Mouse (Mus musculus): ENCODE results near the gene Rgs17. TPM values are rescaled to one million over a fixed set of nuclear protein-coding genes. Genes with fewer than 3 reads are reported as not detected.

Rgs17 gene
- polyA plus RNA-seq (2012; rRNA removed) = 1.5 TPM in 2 replicates

DNA sequence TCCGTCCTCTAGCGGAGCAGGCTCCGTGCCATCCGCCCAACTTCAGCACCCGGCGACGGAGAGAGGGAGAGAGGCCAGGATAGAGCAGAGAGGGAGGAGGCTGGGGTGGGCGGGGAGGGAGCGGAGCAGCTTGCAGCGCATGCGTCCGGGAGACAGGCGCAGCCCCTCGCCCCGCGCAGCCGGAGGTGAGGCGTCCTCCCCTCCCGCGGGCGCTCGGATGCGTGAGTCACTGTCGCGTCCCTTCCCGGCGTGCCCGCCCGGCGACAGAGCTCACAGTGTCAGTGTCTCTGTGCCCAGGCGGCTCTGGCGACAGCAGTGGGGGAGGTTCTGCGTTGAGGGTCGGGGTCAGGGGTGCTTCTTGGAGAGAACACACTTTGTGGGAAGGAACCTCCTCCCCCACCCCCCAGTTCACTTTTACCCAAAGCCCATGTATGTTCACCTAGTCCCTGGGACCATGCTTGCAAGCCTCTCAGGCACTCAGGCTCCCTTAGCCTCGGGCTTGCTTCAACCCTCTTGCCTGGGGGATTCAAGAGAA, at the start of gene Rgs17:
Gene Rgs17, minus strand, starts transcription at position 107 of the 535 bp plus-strand sequence.

DNA sequence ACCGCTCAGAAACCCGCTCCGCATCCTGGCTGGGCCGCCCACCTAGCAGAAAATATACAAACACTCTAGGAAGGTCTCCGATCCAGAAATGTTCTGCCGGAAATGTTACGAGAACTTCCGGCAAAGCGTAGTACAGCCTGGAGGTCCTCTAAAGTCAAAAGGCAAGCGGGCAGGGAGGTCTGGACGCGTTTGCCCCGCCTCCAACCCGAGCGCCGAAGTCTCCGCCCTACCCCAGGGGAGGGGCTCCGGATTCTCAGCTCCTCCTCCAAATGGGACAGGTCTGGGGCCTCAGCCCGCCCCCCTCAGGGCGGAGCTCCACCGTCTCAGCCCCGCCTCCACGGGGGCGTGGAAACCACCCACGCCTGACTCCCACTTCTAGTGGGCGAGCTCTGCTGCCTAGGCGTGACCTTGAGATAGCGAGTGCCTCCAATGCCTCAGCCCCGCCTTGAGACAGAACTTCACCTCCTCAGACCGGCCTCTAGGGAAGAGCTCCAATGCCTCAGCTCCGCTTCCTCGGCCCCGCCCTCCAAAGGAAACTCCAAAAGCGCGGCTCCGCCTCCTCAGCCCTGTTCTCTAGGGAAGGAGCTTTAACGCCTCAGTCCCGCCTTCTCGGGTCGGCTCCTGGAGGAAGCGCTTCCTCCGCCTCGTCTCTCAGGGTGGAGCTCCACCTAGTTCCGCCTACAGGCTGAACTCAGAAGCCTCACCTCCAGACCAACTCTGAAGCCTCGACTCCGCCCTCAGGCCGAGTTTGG, 98.3 kb downstream of the Rgs17 start, which contains the start of gene Mtrf1l:
Gene Mtrf1l, minus strand, starts transcription at position 171 of the 752 bp plus-strand sequence.

DNA sequence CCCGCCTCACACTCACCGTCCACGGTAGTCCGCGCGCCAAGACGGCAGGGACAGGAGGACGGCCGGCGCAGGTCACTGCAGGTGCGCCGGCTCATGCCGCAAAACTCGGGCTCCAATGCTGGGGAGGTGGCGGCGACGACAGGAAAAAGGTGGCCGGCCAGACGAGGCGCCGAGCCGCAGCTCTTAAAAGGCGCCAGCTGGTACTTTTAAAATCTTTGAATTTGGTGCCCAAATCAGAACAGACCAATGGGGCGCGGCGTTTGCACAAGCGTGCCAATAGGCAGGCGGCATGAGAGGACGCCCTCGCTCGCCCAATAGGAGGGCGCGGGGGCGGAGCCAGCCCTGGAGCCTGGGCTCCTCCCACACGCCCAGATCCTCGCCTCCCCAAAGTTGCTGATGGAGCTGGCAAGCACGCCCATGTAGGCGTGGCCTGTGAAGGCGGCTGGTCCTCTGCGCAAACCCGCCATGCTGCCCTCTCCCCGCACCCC, 116.9 kb downstream of the Rgs17 start, which contains the start of gene Fbxo5:
Gene Fbxo5, minus strand, starts transcription at position 358 of the 488 bp plus-strand sequence.

Other genes with a start within 250 kb of the Rgs17 start
- gene Fbxo5, start 116.8 kb downstream of the Rgs17 start, polyA plus RNA-seq (2012; rRNA removed) = 58.3 and 67.8 TPM in 2 replicates
- 8.0 and 11.6 TPM in 2 replicates for gene Mtrf1l, start 98.5 kb downstream of the Rgs17 start, polyA plus RNA-seq (2012; rRNA removed)